Mouse (Mus musculus) intestine, embryonic 14.5 days (tissue): ENCODE measurements around the gene Bicra. TPM values are rescaled to one million over a fixed set of nuclear protein-coding genes. Genes with fewer than 3 reads are reported as not detected.
A peak's percentile ranks its signal among the peaks of the same experiment; 100 is the strongest.

Experiments used
- ATAC-seq: fragments of 200-750 bp; cut with Nextera tagmentation; replicated peaks from 2 replicates; pipeline ENCODE4 v1.8.0; 2017; ENCODE audit warnings: low read depth, moderate number of reproducible peaks, moderate TSS enrichment, moderate library complexity; ENCODE audit not compliant: low FRiP score, low TSS enrichment
- DNase-seq: peaks from one replicate; pipeline ENCODE4 v3.0.0-alpha.2; 2018; ENCODE audit warnings: low spot score
- H3K27ac ChIP-seq: fragments of 300-500 bp; sonication (generic); 2 replicates; pipeline ENCODE4 v1.5.1; 2014; ENCODE audit warnings: low read depth, mild to moderate bottlenecking, control low read depth
- H3K27me3 ChIP-seq: fragments of 300-500 bp; sonication (generic); replicated peaks from 2 replicates; pipeline ENCODE4 v1.6.1; 2014; ENCODE audit warnings: low read length, control low read depth; ENCODE audit not compliant: control insufficient read depth, insufficient read depth
- H3K36me3 ChIP-seq: fragments of 300-500 bp; sonication (generic); 2 replicates; pipeline ENCODE4 v1.6.1; 2014; ENCODE audit warnings: low read length, control low read depth; ENCODE audit not compliant: control insufficient read depth, insufficient read depth
- H3K4me1 ChIP-seq: fragments of 300-500 bp; sonication (generic); replicated peaks from 2 replicates; pipeline ENCODE4 v1.6.1; 2014; ENCODE audit warnings: low read length, control low read depth, mixed read lengths; ENCODE audit not compliant: control insufficient read depth, insufficient read depth
- H3K4me2 ChIP-seq: fragments of 300-500 bp; sonication (generic); 2 replicates; pipeline ENCODE4 v1.6.1; 2014; ENCODE audit warnings: low read length
- H3K4me3 ChIP-seq: fragments of 300-500 bp; sonication (generic); 2 replicates; pipeline ENCODE4 v1.5.1; 2014; ENCODE audit warnings: low read depth, low read length, control low read depth, mixed read lengths
- H3K9ac ChIP-seq: fragments of 300-500 bp; sonication (generic); 2 replicates; pipeline ENCODE4 v1.6.1; 2014; ENCODE audit warnings: mild to moderate bottlenecking, low read length
- H3K9me3 ChIP-seq: fragments of 300-500 bp; sonication (generic); 2 replicates; pipeline ENCODE4 v1.6.1; 2016; ENCODE audit warnings: low read length, control low read depth; ENCODE audit not compliant: control insufficient read depth
- WGBS: fragments of 180-500 bp; shearing (Covaris S2); extraction: QIAGEN DNeasy Blood & Tissue Kit; methylation state at CpG from one replicate; pipeline ENCODE4 v1.1.7; 2014; 5-methylcytosine and 5-hydroxymethylcytosine counted together
- polyA plus RNA-seq: library from polyadenylated mRNA; unstranded; fragments of >200 nt; fragmentation: Nextera tagmentation; extraction: Ambion mirVana; gene quantifications from 2 replicates; pipeline ENCODE4 v1.2.1, GENCODE M21; 2014

Gene Bicra
- polyA plus RNA-seq, 1 experiment from 2014 or later: 7.4 TPM

- H3K4me1 ChIP-seq: no peaks in the 10 kb centered on the region
- ATAC-seq (0 out of 2 replicates have a peak, but pooled peaks have one; percentile 49), DNase-seq (no peak)
- no peaks in the 10 kb centered on the region for H3K27me3 ChIP-seq
- no peak overlapping the region for H3K4me2 ChIP-seq
- no peaks in the 10 kb centered on the region for H3K9me3 ChIP-seq
- 76% methylated on average over 4 of the region's 4 CpGs for WGBS
- H3K9ac ChIP-seq: no peak overlapping the region
- no peak overlapping the region for H3K27ac ChIP-seq
- H3K36me3 ChIP-seq: peaks cover 65% of the 10 kb centered on the region
- H3K4me3 ChIP-seq: no peak overlapping the region
Observed at GRCm38 (mm10) chr7:15975904-15976303, 71.8 kb downstream of the Bicra start.

- Histone ChIP-seq H3K4me2 (no peak overlapping the region), H3K27ac (no peak overlapping the region), H3K4me3 (no peak overlapping the region), H3K9me3 (no peaks in the 10 kb centered on the region), H3K9ac (no peak overlapping the region), H3K36me3 (peaks cover 61% of the 10 kb centered on the region), H3K4me1 (no peaks in the 10 kb centered on the region), H3K27me3 (no peaks in the 10 kb centered on the region)
- ATAC-seq (no peak), DNase-seq (no peak)
- 91% methylated on average over 10 of the region's 10 CpGs for WGBS
Observed at GRCm38 (mm10) chr7:15975451-15975850, 72.3 kb downstream of the Bicra start.

GRCm38 (mm10) chr7:15974712-15975111 lies 73.0 kb downstream of the Bicra start:
- DNase-seq (peak; percentile 67), ATAC-seq (no peak)
- Histone ChIP-seq H3K4me1 (no peaks in the 10 kb centered on the region), H3K9ac (no peak overlapping the region), H3K4me3 (no peak overlapping the region), H3K36me3 (peaks cover 63% of the 10 kb centered on the region), H3K27ac (no peak overlapping the region), H3K27me3 (no peaks in the 10 kb centered on the region), H3K9me3 (0 out of 2 replicates have a peak, but pooled peaks cover 4% of the 10 kb centered on the region), H3K4me2 (no peak overlapping the region)
- 57% methylated on average over 5 of the region's 5 CpGs for WGBS

- H3K4me3 ChIP-seq: no peak overlapping the region
- 0 out of 2 replicates have a peak, but pooled peaks cover 4% of the 10 kb centered on the region for H3K9me3 ChIP-seq
- DNase-seq (no peak), ATAC-seq (no peak)
- WGBS: 71% methylated on average over 25 of the region's 25 CpGs
- H3K9ac ChIP-seq: no peak overlapping the region
- no peak overlapping the region for H3K4me2 ChIP-seq
- no peaks in the 10 kb centered on the region for H3K27me3 ChIP-seq
- H3K27ac ChIP-seq: no peak overlapping the region
- H3K4me1 ChIP-seq: no peaks in the 10 kb centered on the region
- H3K36me3 ChIP-seq: peaks cover 48% of the 10 kb centered on the region
Observed at GRCm38 (mm10) chr7:15972247-15972646, 75.5 kb downstream of the Bicra start.

GRCm38 (mm10) chr7:15969674-15970073 lies 78.0 kb downstream of the Bicra start:
- Histone ChIP-seq H3K4me2 (no peak overlapping the region), H3K36me3 (peaks cover 33% of the 10 kb centered on the region), H3K9me3 (0 out of 2 replicates have a peak, but pooled peaks cover 4% of the 10 kb centered on the region), H3K27me3 (no peaks in the 10 kb centered on the region), H3K9ac (no peak overlapping the region), H3K4me3 (no peak overlapping the region), H3K27ac (no peak overlapping the region), H3K4me1 (no peaks in the 10 kb centered on the region)
- WGBS: 86% methylated on average over 3 of the region's 3 CpGs
- DNase-seq (no peak), ATAC-seq (no peak)

GRCm38 (mm10) chr7:15968322-15968721 lies 79.4 kb downstream of the Bicra start:
- Histone ChIP-seq H3K27ac (no peak overlapping the region), H3K9me3 (0 out of 2 replicates have a peak, but pooled peaks cover 4% of the 10 kb centered on the region), H3K36me3 (peaks cover 21% of the 10 kb centered on the region), H3K9ac (no peak overlapping the region), H3K4me2 (no peak overlapping the region), H3K4me3 (no peak overlapping the region), H3K27me3 (no peaks in the 10 kb centered on the region), H3K4me1 (peaks cover 7% of the 10 kb centered on the region)
- WGBS: 90% methylated on average over 8 of the region's 8 CpGs
- ATAC-seq (no peak), DNase-seq (no peak)

- ATAC-seq (peak; percentile 85), DNase-seq (peak; percentile 83)
- H3K27me3 ChIP-seq: no peaks in the 10 kb centered on the region
- peak within 1 kb of the TSS; percentile 43 for H3K4me3 ChIP-seq
- H3K27ac ChIP-seq: no peak within 1 kb of the TSS
- 1% methylated on average over 21 of the region's 22 CpGs for WGBS
- H3K36me3 ChIP-seq: peaks cover 16% of the 10 kb centered on the region
- peak within 1 kb of the TSS; percentile 53 for H3K9ac ChIP-seq
- H3K4me2 ChIP-seq: peak within 1 kb of the TSS; percentile 50
- 0 out of 2 replicates have a peak, but pooled peaks cover 4% of the 10 kb centered on the region for H3K9me3 ChIP-seq
- peaks cover 17% of the 10 kb centered on the region for H3K4me1 ChIP-seq
Observed at GRCm38 (mm10) chr7:15967312-15967711, 80.4 kb downstream of the Bicra start, which contains the start of gene Ehd2. TSS of gene Ehd2 (minus strand) at chr7:15967567.

GRCm38 (mm10) chr7:15966489-15966888 lies 81.2 kb downstream of the Bicra start:
- Histone ChIP-seq H3K36me3 (peaks cover 8% of the 10 kb centered on the region), H3K4me3 (peak overlapping the region; percentile 43), H3K9me3 (0 out of 2 replicates have a peak, but pooled peaks cover 4% of the 10 kb centered on the region), H3K9ac (peak overlapping the region; percentile 53; the same call in 1 of the 2 replicates), H3K4me1 (peaks cover 25% of the 10 kb centered on the region), H3K27ac (no peak overlapping the region), H3K27me3 (no peaks in the 10 kb centered on the region), H3K4me2 (peak overlapping the region; percentile 50)
- 77% methylated on average over 3 of the region's 3 CpGs for WGBS
- no peak for ATAC-seq
- DNase-seq: no peak
